Mouse (Mus musculus): ENCODE results near the gene Pax7. TPM values are rescaled to one million over a fixed set of nuclear protein-coding genes. Genes with fewer than 3 reads are reported as not detected.

The Pax7 gene
- not detected for total RNA-seq (2021)

DNA sequence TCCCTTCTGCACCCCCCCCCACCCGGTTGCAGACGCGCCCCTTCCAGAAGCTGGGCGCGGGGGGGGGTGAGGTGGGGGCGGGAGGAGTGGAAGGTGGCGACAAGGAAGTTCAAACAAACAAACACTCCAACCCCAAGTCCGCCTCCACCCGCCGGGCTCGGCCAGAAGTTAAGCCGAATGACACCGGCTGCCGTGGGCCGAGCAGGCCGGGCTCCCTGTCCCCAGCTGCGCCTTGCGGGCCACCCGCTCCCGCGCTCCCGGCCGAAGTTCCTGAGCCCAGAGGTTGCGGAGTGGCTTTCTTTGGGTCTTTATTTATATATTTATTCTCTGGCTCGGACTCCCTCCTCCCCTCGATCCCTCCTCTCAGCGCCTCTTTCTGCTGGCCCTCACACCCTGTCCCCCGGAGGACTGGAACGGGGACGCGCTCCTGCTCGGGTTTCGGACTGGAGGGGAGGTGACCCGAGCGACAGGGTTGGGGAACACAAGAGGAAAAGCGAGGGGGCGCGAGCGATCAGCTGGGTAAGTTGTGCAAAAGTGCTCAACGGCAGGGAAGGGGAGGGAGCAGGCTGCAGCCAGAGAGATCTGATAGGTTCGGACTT, at the start of gene Pax7:
Pax7 (minus strand) TSS at position 493 of the 599 bp plus-strand sequence.
- DNase-seq, result no peak
- intact Hi-C loops (cut with DNase I), result no loop called here

DNA sequence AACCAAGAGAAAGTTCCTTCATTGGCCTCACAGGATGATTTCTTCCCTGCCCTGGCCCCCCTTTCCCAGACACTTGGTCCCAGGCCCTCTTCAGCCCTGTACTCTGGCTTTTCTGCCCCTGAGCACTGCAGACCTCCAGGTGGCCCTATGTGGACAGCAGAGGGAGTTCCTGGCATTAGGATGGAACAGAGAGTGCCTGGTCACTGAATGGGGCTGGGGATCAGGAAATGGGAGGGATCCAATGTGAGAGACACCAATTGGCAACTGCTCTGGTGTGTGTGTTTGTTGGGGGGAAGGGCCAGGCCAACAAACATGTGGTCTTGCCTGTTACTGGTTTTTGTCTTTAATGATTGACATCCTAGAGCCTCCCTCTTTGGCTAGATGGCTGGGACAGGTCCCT, 48.5 kb upstream of the Pax7 start:
- no peak for DNase-seq
- intact Hi-C loops (cut with DNase I), result no loop called here

GRCm38 (mm10) chr4:139879324-139879723, 46.0 kb upstream of the Pax7 start:
- intact Hi-C loops (cut with DNase I), result loop anchor here (5.0 to 10.0 kb wide), 4 partner anchors 215 to 798 kb away; no protein-coding TSS in a partner anchor
- DNase-seq, result no peak

DNA sequence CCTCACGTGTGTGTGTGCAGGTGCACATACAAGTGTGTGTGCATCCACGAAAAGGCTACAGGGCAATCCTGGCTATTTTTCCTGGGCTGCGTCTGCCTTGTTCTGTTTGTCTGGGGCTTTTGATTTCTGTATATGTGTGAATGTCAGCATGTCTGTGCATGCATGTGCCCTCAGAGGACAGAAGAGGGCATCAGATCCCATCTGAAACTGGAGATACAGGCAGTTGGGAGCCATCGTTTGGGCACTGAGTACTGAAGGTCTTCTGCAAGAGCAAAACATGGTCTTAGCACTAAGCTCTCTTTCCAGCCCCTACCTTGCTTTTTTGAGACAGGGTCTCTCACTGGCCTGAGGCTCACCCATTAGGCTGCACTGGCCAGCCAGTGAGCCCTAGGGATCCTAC, 45.1 kb upstream of the Pax7 start:
- intact Hi-C loops (cut with DNase I), result loop anchor here (5.0 to 10.0 kb wide), 4 partner anchors 216 to 799 kb away; no protein-coding TSS in a partner anchor
- DNase-seq, result no peak

DNA sequence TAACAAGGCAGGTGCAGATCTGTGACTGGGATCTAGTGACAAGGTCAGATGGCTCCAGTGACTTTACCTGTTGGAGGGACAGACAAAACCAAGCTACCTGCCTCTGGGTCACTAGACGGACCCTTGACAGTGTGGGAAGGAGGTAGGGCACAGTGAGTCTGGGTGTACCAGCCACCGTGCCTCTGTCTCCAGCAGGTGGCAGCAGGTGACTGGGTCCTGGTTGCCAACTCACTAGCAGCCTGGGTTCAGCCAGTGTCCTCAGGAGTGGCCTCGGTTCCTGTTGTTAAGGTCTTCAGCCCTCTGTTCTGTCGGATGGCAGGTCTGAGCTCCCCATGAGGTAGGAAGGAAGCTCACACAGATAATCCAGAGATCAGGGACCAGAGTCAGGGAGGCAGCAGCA, 43.9 kb upstream of the Pax7 start:
- peak; percentile 27 to 52 for DNase-seq
- intact Hi-C loops (cut with DNase I), result loop anchor here (5.0 to 10.0 kb wide), 4 partner anchors 218 to 800 kb away; no protein-coding TSS in a partner anchor

GRCm38 (mm10) chr4:139872595-139872994, 39.3 kb upstream of the Pax7 start:
- intact Hi-C loops (cut with DNase I), result loop anchor here (5.0 to 10.0 kb wide), 3 partner anchors 222 to 675 kb away; no protein-coding TSS in a partner anchor

DNA sequence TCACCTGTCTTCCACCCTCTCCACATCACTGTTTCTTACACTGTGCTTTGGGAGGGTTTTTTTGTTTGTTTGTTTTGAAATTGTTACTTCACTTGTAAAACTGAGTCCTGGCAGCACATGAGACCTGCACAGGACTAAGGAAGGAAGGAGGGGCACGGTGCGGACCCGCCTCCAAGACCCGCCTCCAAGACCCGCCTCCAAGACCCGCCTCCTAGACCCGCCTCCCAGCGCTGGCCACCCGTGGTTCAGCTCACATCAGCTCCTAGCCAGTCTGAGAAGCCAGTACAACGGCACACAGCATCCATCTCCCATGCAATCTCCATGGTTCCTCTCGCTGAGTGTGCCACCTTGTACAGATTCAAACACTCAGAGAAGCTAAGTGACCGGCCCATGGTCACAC, 38.4 kb upstream of the Pax7 start:
- DNase-seq, result no peak
- intact Hi-C loops (cut with DNase I), result loop anchor here (5.0 to 10.0 kb wide), 3 partner anchors 223 to 676 kb away; no protein-coding TSS in a partner anchor

More at GRCm38 (mm10) chr4:139872595-139872994, 39.3 kb upstream of the Pax7 start:
- DNase-seq, result peak; percentile 18 to 45

DNA sequence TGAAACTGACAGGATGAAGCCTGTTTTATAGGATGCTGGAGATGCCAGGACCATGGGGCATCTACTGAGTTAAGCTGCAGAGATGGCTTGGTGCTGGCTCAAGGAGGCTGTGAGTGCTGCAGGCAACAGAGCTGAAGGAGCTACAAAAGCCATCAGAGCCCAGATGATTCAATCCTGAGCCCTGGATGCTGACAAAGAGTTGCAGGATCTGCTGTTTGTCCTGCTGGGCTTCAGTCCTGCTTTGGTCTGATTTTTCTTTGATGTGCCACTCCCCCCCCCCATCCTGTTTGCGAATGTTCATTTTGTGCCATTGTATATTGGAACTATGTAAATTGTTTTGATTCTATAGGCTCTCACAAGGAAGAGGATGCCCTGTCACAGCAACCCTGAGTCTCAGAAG, 29.9 kb upstream of the Pax7 start:
- DNase-seq, result no peak
- intact Hi-C loops (cut with DNase I), result no loop called here

GRCm38 (mm10) chr4:139858635-139859176, 25.4 kb upstream of the Pax7 start:
- intact Hi-C loops (cut with DNase I), result loop anchor here (1.0 to 10.0 kb wide), 3 partner anchors 174 to 394 kb away; no protein-coding TSS in a partner anchor

GRCm38 (mm10) chr4:139852219-139853035, 19.1 kb upstream of the Pax7 start:
- no peak for DNase-seq
- intact Hi-C loops (cut with DNase I), result loop anchor here (10.0 kb wide), 1 partner anchor 388 kb away; no protein-coding TSS in a partner anchor

More at GRCm38 (mm10) chr4:139858635-139859176, 25.4 kb upstream of the Pax7 start:
- DNase-seq, result peak; percentile 80 to 88

- no peak for DNase-seq
- intact Hi-C loops (cut with DNase I), result loop anchor here (10.0 kb wide), 1 partner anchor 387 kb away; no protein-coding TSS in a partner anchor
Observed at GRCm38 (mm10) chr4:139851387-139851786, 18.1 kb upstream of the Pax7 start.

GRCm38 (mm10) chr4:139850547-139851170, 17.3 kb upstream of the Pax7 start:
- DNase-seq, result no peak
- intact Hi-C loops (cut with DNase I), result loop anchor here (10.0 kb wide), 1 partner anchor 386 kb away; no protein-coding TSS in a partner anchor

GRCm38 (mm10) chr4:139843456-139843855, 10.1 kb upstream of the Pax7 start:
- intact Hi-C loops (cut with DNase I), result no loop called here
- DNase-seq, result no peak

- intact Hi-C loops (cut with DNase I), result no loop called here
- no peak for DNase-seq
Observed at GRCm38 (mm10) chr4:139842919-139843318, 9.6 kb upstream of the Pax7 start.

DNA sequence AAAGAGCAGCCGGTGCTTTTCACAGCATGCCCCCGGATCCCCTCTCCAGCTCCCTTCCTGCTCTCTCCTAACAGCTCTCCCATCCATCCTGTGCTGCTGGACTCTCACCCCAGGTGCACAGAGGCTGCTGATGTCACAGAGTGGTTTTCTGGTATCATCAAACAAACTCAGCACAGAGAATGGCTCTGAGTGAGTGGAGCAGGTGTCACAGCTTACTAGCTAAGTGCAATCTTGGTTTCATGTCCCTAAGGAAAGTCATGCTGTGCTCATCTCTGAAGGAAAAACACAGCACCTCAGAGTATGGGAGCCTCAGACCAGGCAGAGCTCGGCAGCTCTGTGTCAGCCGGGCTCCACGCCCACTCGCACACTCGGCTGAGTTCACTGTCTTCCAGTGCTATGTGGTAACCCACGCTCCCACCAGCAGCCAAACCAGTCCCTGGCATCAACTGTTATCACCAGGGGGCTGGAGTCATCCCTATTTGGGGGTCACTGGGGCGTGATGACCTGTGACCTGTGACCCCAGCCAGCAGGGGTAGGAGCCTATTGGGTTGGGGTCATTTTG, 7.7 kb upstream of the Pax7 start:
- intact Hi-C loops (cut with DNase I), result no loop called here
- DNase-seq, result no peak

GRCm38 (mm10) chr4:139840442-139840841, 7.1 kb upstream of the Pax7 start:
- intact Hi-C loops (cut with DNase I), result no loop called here
- no peak for DNase-seq

GRCm38 (mm10) chr4:139836681-139837080, 3.4 kb upstream of the Pax7 start:
- DNase-seq, result no peak
- intact Hi-C loops (cut with DNase I), result no loop called here

GRCm38 (mm10) chr4:139836196-139836595, 2.9 kb upstream of the Pax7 start:
- intact Hi-C loops (cut with DNase I), result no loop called here
- DNase-seq, result no peak

GRCm38 (mm10) chr4:139833817-139834401, 581 bp upstream of the Pax7 start:
- DNase-seq, result no peak

More at GRCm38 (mm10) chr4:139833817-139834401, 581 bp upstream of the Pax7 start:
- intact Hi-C loops (cut with DNase I), result no loop called here

All from heart, postnatal 36 days (tissue).